Mouse (Mus musculus) intestine, embryonic 14.5 days (tissue): ENCODE measurements around the gene Plk3. TPM values are rescaled to one million over a fixed set of nuclear protein-coding genes. Genes with fewer than 3 reads are reported as not detected.

ENCODE experiments used
- ATAC-seq: fragments of 200-750 bp; cut with Nextera tagmentation; replicated peaks from 2 replicates; pipeline ENCODE4 v1.8.0; 2017; ENCODE audit warnings: low read depth, moderate number of reproducible peaks, moderate TSS enrichment, moderate library complexity; ENCODE audit not compliant: low FRiP score, low TSS enrichment
- DNase-seq: peaks from one replicate; pipeline ENCODE4 v3.0.0-alpha.2; 2018; ENCODE audit warnings: low spot score
- H3K27ac ChIP-seq: fragments of 300-500 bp; sonication (generic); 2 replicates; pipeline ENCODE4 v1.5.1; 2014; ENCODE audit warnings: low read depth, mild to moderate bottlenecking, control low read depth
- H3K27me3 ChIP-seq: fragments of 300-500 bp; sonication (generic); replicated peaks from 2 replicates; pipeline ENCODE4 v1.6.1; 2014; ENCODE audit warnings: low read length, control low read depth; ENCODE audit not compliant: control insufficient read depth, insufficient read depth
- H3K36me3 ChIP-seq: fragments of 300-500 bp; sonication (generic); 2 replicates; pipeline ENCODE4 v1.6.1; 2014; ENCODE audit warnings: low read length, control low read depth; ENCODE audit not compliant: control insufficient read depth, insufficient read depth
- H3K4me1 ChIP-seq: fragments of 300-500 bp; sonication (generic); replicated peaks from 2 replicates; pipeline ENCODE4 v1.6.1; 2014; ENCODE audit warnings: low read length, control low read depth, mixed read lengths; ENCODE audit not compliant: control insufficient read depth, insufficient read depth
- H3K4me2 ChIP-seq: fragments of 300-500 bp; sonication (generic); 2 replicates; pipeline ENCODE4 v1.6.1; 2014; ENCODE audit warnings: low read length
- H3K4me3 ChIP-seq: fragments of 300-500 bp; sonication (generic); 2 replicates; pipeline ENCODE4 v1.5.1; 2014; ENCODE audit warnings: low read depth, low read length, control low read depth, mixed read lengths
- H3K9ac ChIP-seq: fragments of 300-500 bp; sonication (generic); 2 replicates; pipeline ENCODE4 v1.6.1; 2014; ENCODE audit warnings: mild to moderate bottlenecking, low read length
- H3K9me3 ChIP-seq: fragments of 300-500 bp; sonication (generic); 2 replicates; pipeline ENCODE4 v1.6.1; 2016; ENCODE audit warnings: low read length, control low read depth; ENCODE audit not compliant: control insufficient read depth
- WGBS: fragments of 180-500 bp; shearing (Covaris S2); extraction: QIAGEN DNeasy Blood & Tissue Kit; methylation state at CpG from one replicate; pipeline ENCODE4 v1.1.7; 2014; 5-methylcytosine and 5-hydroxymethylcytosine counted together
- polyA plus RNA-seq: library from polyadenylated mRNA; unstranded; fragments of >200 nt; fragmentation: Nextera tagmentation; extraction: Ambion mirVana; gene quantifications from 2 replicates; pipeline ENCODE4 v1.2.1, GENCODE M21; 2014

Plk3 gene
- polyA plus RNA-seq, 1 experiment from 2014 or later = 3.7 TPM

DNA sequence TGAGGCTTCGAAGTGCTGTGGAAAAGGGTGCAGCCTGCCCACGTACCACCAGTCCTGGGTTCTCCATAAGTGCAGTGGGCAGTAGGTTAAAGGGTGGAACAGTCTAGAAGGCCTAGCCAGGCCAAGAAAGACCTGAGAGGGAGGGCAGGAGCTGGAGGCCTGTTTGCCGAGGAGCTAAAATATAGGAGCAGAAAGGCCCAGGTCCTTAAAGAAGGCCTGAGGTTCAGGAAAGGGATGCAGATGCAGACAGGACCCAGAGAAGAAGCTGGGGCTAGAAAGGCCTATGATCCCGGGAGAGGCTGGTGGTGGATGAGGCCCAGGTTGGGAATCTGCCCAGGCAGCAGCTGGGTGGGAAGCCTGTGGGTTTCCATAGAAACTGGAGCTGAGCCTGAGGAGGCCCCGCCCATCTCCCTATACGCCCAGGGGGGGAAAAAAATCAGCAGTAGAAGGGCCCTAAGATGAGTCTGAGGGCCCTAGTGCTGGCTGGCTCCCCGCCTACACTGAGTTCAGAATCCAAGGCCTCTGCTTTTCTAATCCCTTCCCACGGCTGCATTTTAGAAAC lies 8.3 kb downstream of the Plk3 start, which contains the start of gene Btbd19:
Gene Btbd19, minus strand, starts transcription at position 378 of the 562 bp plus-strand sequence.
- DNase-seq = peak; percentile 74
- H3K36me3 ChIP-seq = 0 out of 2 replicates have a peak, but pooled peaks cover 4% of the 10 kb centered on the region
- H3K4me1 ChIP-seq = peaks cover 31% of the 10 kb centered on the region
- no peak within 1 kb of the TSS; the same call in 1 of the 2 replicates for H3K4me3 ChIP-seq
- WGBS = 32% methylated on average over 8 of the region's 8 CpGs
- H3K9ac ChIP-seq = peak within 1 kb of the TSS; percentile 31; the same call in 1 of the 2 replicates
- no peaks in the 10 kb centered on the region for H3K27me3 ChIP-seq
- peak within 1 kb of the TSS; percentile 78 for H3K27ac ChIP-seq
- ATAC-seq = peak; percentile 33; the same call in 1 of the 2 replicates
- no peaks in the 10 kb centered on the region for H3K9me3 ChIP-seq
- H3K4me2 ChIP-seq = peak within 1 kb of the TSS; percentile 39

GRCm38 (mm10) chr4:117124518-117125347 lies 9.0 kb downstream of the Plk3 start:
- Histone ChIP-seq H3K4me3 (no peak overlapping the region; the same call in 1 of the 2 replicates), H3K9me3 (no peaks in the 10 kb centered on the region), H3K27me3 (no peaks in the 10 kb centered on the region), H3K27ac (peak overlapping the region; percentile 78), H3K4me1 (peaks cover 34% of the 10 kb centered on the region), H3K36me3 (0 out of 2 replicates have a peak, but pooled peaks cover 4% of the 10 kb centered on the region), H3K4me2 (peak overlapping the region; percentile 39), H3K9ac (peak overlapping the region; percentile 31; the same call in 1 of the 2 replicates)
- WGBS = 60% methylated on average over 14 of the region's 14 CpGs
- DNase-seq (no peak), ATAC-seq (no peak)

DNA sequence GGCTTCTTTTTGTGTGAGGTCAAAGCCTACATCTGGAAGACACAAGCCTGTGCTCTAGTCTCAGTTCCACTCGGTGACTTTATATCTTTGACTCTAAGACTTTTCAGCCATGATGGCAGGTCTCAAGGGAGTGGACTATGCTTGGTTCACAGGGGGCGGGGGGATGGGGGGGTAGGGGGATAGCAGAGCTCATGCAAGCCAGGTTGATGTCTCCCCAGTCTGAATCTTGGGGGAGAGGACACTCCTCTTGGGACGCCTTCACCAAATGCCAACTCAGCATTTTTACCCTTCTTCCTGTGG lies 9.6 kb downstream of the Plk3 start:
- ATAC-seq (no peak), DNase-seq (no peak)
- Histone ChIP-seq H3K9me3 (no peaks in the 10 kb centered on the region), H3K4me2 (no peak overlapping the region), H3K4me1 (peaks cover 36% of the 10 kb centered on the region), H3K27me3 (no peaks in the 10 kb centered on the region), H3K9ac (no peak overlapping the region), H3K4me3 (no peak overlapping the region), H3K36me3 (0 out of 2 replicates have a peak, but pooled peaks cover 4% of the 10 kb centered on the region), H3K27ac (0 out of 2 replicates have a peak overlapping the region, but pooled peaks have one; percentile 78)
- WGBS = 83% methylated on average over 3 of the region's 3 CpGs

DNA sequence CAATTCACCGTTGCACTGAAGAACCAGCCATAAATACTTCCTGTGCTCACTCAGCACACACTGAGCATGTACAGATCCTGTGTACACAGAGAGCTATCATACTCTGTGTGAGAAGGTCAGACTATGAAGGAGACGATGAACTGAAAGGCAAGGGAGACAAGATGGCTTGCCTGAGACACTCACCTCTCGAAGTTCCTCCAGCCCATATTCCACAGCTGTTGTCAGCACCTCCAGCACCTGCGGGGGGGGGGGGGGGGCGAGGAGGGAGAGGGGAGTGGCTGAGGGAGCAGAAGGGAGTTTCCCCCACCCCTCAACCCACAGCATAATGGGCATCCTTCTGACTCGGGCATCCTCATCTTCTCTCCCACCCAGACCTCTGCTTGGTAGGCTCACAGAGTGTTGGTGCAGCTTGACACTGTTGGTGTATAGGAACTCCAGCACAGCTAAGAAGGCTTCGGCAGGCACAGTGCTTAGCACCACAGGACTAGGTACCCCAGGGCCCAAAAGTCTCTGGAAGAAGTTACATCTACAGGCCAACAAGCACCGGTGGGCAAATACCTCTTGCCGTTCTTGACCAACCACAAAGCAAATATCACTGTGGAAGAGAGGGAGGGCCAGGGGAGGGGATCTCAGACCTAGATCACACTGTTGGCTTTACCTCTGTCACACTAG lies 10.1 kb downstream of the Plk3 start:
- no peaks in the 10 kb centered on the region for H3K27me3 ChIP-seq

DNA sequence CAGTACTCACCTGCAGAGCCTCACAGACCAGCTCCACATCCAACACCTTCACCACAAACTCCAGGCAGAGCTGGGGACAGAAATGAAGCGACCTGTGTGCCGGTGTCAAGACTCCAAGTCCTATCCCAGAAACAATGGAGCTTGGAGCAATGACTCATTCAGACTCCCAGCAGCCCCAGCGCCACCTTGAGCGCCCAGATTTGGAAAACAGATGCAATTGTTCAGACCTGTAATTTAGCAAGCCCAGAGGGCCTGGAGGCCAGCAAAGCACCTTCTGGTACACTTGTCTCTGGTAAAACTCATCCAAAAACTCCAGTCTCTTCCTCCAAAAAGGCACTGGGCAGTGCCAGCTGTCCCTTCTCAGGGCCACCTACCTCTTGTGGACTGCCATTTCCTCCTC lies 11.6 kb downstream of the Plk3 start:
- WGBS = 88% methylated on average over 4 of the region's 4 CpGs
- H3K27me3 ChIP-seq = no peaks in the 10 kb centered on the region
- ATAC-seq (no peak), DNase-seq (no peak)
- no peaks in the 10 kb centered on the region for H3K9me3 ChIP-seq
- peaks cover 36% of the 10 kb centered on the region for H3K4me1 ChIP-seq
- no peaks in the 10 kb centered on the region for H3K36me3 ChIP-seq
- H3K4me2 ChIP-seq = no peak overlapping the region
- no peak overlapping the region for H3K27ac ChIP-seq
- H3K9ac ChIP-seq = no peak overlapping the region
- no peak overlapping the region for H3K4me3 ChIP-seq

More for the DNA sequence above, 10.1 kb downstream of the Plk3 start:
- no peak overlapping the region for H3K4me3 ChIP-seq
- peaks cover 36% of the 10 kb centered on the region for H3K4me1 ChIP-seq
- no peak overlapping the region for H3K27ac ChIP-seq
- no peak for DNase-seq
- no peaks in the 10 kb centered on the region for H3K9me3 ChIP-seq
- ATAC-seq = no peak
- H3K36me3 ChIP-seq = 0 out of 2 replicates have a peak, but pooled peaks cover 4% of the 10 kb centered on the region
- WGBS = 75% methylated on average over 8 of the region's 9 CpGs
- no peak overlapping the region for H3K9ac ChIP-seq
- no peak overlapping the region for H3K4me2 ChIP-seq

DNA sequence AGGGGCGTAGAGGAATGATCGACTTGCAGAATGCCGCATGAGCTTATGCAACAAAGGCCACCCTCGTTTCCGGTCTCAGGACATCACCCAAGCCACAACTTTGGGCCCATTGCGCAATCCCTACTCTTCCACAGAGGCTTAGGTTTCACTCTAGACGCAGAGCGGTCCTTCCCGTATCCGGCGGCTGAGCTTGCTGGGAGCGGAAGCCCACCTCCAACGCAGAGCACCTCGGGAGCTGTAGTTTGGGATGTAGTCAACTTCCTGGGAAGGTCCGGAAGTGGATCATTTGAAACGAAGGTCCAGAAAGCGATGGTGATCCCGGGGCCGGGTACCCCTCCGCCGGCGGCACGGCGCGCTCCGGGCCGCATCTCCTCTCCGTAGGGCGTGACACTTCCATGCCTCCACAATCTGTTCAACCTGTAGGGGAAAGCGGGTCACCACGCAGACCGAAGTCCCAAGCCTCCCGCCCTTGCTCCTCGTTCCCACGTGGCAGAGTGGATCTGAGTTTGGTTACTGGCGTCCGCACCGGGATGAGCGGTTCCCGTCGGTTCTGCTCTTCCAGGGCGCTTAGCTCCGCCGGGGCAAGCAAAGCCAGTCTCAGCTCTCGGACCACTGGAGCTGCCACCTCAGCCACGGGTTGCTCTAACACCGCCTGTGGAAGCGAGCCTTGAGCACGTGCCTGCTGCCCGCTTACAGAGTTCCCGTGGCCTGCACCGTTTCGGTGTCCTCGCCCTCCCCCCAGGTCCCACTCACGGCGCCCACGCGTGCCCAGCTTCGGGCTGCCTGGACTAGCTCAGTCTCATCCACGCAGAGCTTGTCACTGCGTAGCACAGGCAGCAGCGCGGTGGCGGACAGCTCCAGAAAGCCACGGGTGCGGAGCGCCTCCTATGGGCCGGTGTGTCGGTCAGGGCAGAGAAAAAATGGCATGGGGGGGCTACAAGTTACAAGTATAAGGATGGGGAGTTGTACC lies 13.0 kb downstream of the Plk3 start:
- peak overlapping the region; percentile 93 for H3K27ac ChIP-seq
- ATAC-seq (peak; percentile 92), DNase-seq (peak; percentile 91)
- H3K9me3 ChIP-seq = no peaks in the 10 kb centered on the region
- H3K4me3 ChIP-seq = peak overlapping the region; percentile 69
- no peaks in the 10 kb centered on the region for H3K36me3 ChIP-seq
- peak overlapping the region; percentile 100 for H3K4me2 ChIP-seq
- under 1% methylated on average over 69 of the region's 69 CpGs for WGBS
- peaks cover 26% of the 10 kb centered on the region for H3K4me1 ChIP-seq
- peak overlapping the region; percentile 72 for H3K9ac ChIP-seq
- H3K27me3 ChIP-seq = no peaks in the 10 kb centered on the region

GRCm38 (mm10) chr4:117120052-117120444 lies 13.7 kb downstream of the Plk3 start:
- DNase-seq = peak; percentile 62
- H3K27me3 ChIP-seq = no peaks in the 10 kb centered on the region
- peak overlapping the region; percentile 72 for H3K9ac ChIP-seq
- no peak; the same call in 1 of the 2 replicates for ATAC-seq
- H3K4me2 ChIP-seq = peak overlapping the region; percentile 100
- 5% methylated on average over 10 of the region's 10 CpGs for WGBS
- no peaks in the 10 kb centered on the region for H3K36me3 ChIP-seq
- peaks cover 19% of the 10 kb centered on the region for H3K4me1 ChIP-seq
- H3K9me3 ChIP-seq = no peaks in the 10 kb centered on the region
- peak overlapping the region; percentile 69 for H3K4me3 ChIP-seq
- peak overlapping the region; percentile 93 for H3K27ac ChIP-seq
